Mouse (Mus musculus) liver, postnatal 0 days (tissue): ENCODE data around the gene Tnik. TPM values are rescaled to one million over a fixed set of nuclear protein-coding genes. Genes with fewer than 3 reads are reported as not detected.

Experiments used
- ATAC-seq: fragments of 200-750 bp; cut with Nextera tagmentation; 2 replicates; pipeline ENCODE4 v1.8.0; 2017; ENCODE audit warnings: mild to moderate bottlenecking, moderate library complexity
- DNase-seq: peaks from one replicate; pipeline ENCODE4 v3.0.0-alpha.2; 2016
- H3K27ac ChIP-seq: fragments of 300-500 bp; sonication (generic); 2 replicates; pipeline ENCODE4 v1.5.1; 2014; ENCODE audit warnings: antibody characterized with exemption, moderate library complexity, mild to moderate bottlenecking, low read depth
- H3K27me3 ChIP-seq: fragments of 300-500 bp; sonication (generic); 2 replicates; pipeline ENCODE4 v1.6.1; 2014; ENCODE audit warnings: low read length, control low read depth, mixed read lengths; ENCODE audit not compliant: insufficient read depth
- H3K36me3 ChIP-seq: fragments of 300-500 bp; sonication (generic); replicated peaks from 2 replicates; pipeline ENCODE4 v1.6.1; 2014; ENCODE audit warnings: mild to moderate bottlenecking, control low read depth, low read length, moderate library complexity, mixed read lengths; ENCODE audit not compliant: insufficient read depth
- H3K4me1 ChIP-seq: fragments of 300-500 bp; sonication (generic); 2 replicates; pipeline ENCODE4 v1.6.1; 2014; ENCODE audit warnings: antibody characterized with exemption, mild to moderate bottlenecking, control low read depth; ENCODE audit not compliant: insufficient read depth
- H3K4me2 ChIP-seq: fragments of 300-500 bp; sonication (generic); 2 replicates; pipeline ENCODE4 v1.6.1; 2014; ENCODE audit warnings: low read depth, mild to moderate bottlenecking, low read length, moderate library complexity, mixed read lengths
- H3K4me3 ChIP-seq: fragments of 300-500 bp; sonication (generic); 2 replicates; pipeline ENCODE4 v1.5.1; 2014; ENCODE audit warnings: low read depth, low read length
- H3K9ac ChIP-seq: fragments of 300-500 bp; sonication (generic); replicated peaks from 2 replicates; pipeline ENCODE4 v1.6.1; 2014; ENCODE audit warnings: mild to moderate bottlenecking, moderate library complexity
- H3K9me3 ChIP-seq: fragments of 300-500 bp; sonication (generic); 2 replicates; pipeline ENCODE4 v1.6.1; 2016; ENCODE audit warnings: mild to moderate bottlenecking, control low read depth, low read length, mixed read lengths
- CTCF ChIP-seq: sonication (generic); IDR thresholded peaks from 2 replicates; pipeline ENCODE4 v1.5.1; 2016; ENCODE audit warnings: antibody characterized with exemption, low read depth
- EP300 ChIP-seq: IDR thresholded peaks from 2 replicates; pipeline ENCODE4 v1.6.1; 2016; ENCODE audit warnings: antibody characterized with exemption, low read depth, mild to moderate bottlenecking
- WGBS: fragments of 180-500 bp; shearing (Covaris S2); extraction: QIAGEN DNeasy Blood & Tissue Kit; methylation state at CpG from one replicate; pipeline ENCODE4 v1.1.7; 2014; ENCODE audit not compliant: insufficient replicate concordance; 5-methylcytosine and 5-hydroxymethylcytosine counted together
- polyA plus RNA-seq: library from polyadenylated mRNA; unstranded; fragments of >200 nt; fragmentation: Nextera tagmentation; extraction: Ambion mirVana; gene quantifications from 2 replicates; pipeline ENCODE4 v1.2.1, GENCODE M21; 2015

Gene Tnik
- polyA plus RNA-seq, 1 experiment from 2014 or later = 1.0 TPM

GRCm38 (mm10) chr3:28224437-28225356 lies 38.3 kb upstream of the Tnik start:
- H3K4me3 ChIP-seq = no peak overlapping the region
- no peak for ATAC-seq
- H3K9ac ChIP-seq = no peak overlapping the region
- no peaks in the 10 kb centered on the region for H3K27me3 ChIP-seq
- no peaks in the 10 kb centered on the region for H3K4me1 ChIP-seq
- H3K4me2 ChIP-seq = no peak overlapping the region
- H3K36me3 ChIP-seq = no peaks in the 10 kb centered on the region
- 63% methylated on average over 15 of the region's 15 CpGs for WGBS
- TF ChIP-seq CTCF (no peak), EP300 (no peak)
- H3K9me3 ChIP-seq = no peaks in the 10 kb centered on the region
- no peak overlapping the region for H3K27ac ChIP-seq
- no peak for DNase-seq

GRCm38 (mm10) chr3:28225357-28225905 lies 37.6 kb upstream of the Tnik start:
- Histone ChIP-seq H3K36me3 (no peaks in the 10 kb centered on the region), H3K27ac (no peak overlapping the region), H3K4me3 (no peak overlapping the region), H3K4me1 (no peaks in the 10 kb centered on the region), H3K27me3 (no peaks in the 10 kb centered on the region), H3K9me3 (no peaks in the 10 kb centered on the region), H3K9ac (no peak overlapping the region), H3K4me2 (no peak overlapping the region)
- no peak for DNase-seq
- no peak for TF ChIP-seq EP300
- no peak for TF ChIP-seq CTCF
- 80% methylated on average over 9 of the region's 9 CpGs for WGBS
- ATAC-seq = no peak

GRCm38 (mm10) chr3:28226181-28226580 lies 36.8 kb upstream of the Tnik start:
- no peak for ATAC-seq
- TF ChIP-seq EP300 (no peak), CTCF (no peak)

GRCm38 (mm10) chr3:28228930-28229329 lies 34.1 kb upstream of the Tnik start:
- WGBS = 63% methylated on average over 4 of the region's 4 CpGs
- TF ChIP-seq CTCF (no peak), EP300 (no peak)
- Histone ChIP-seq H3K9ac (no peak overlapping the region), H3K36me3 (no peaks in the 10 kb centered on the region), H3K4me2 (no peak overlapping the region), H3K4me3 (no peak overlapping the region), H3K9me3 (no peaks in the 10 kb centered on the region), H3K27me3 (no peaks in the 10 kb centered on the region), H3K27ac (no peak overlapping the region), H3K4me1 (no peaks in the 10 kb centered on the region)
- no peak for DNase-seq
- ATAC-seq = no peak

More at GRCm38 (mm10) chr3:28226181-28226580, 36.8 kb upstream of the Tnik start:
- DNase-seq = no peak
- H3K27me3 ChIP-seq = no peaks in the 10 kb centered on the region
- H3K4me2 ChIP-seq = no peak overlapping the region
- H3K9ac ChIP-seq = no peak overlapping the region
- no peaks in the 10 kb centered on the region for H3K36me3 ChIP-seq
- H3K4me1 ChIP-seq = no peaks in the 10 kb centered on the region
- no peaks in the 10 kb centered on the region for H3K9me3 ChIP-seq
- WGBS = 85% methylated on average over 19 of the region's 19 CpGs
- H3K27ac ChIP-seq = no peak overlapping the region
- H3K4me3 ChIP-seq = no peak overlapping the region

GRCm38 (mm10) chr3:28229503-28229902 lies 33.5 kb upstream of the Tnik start:
- ATAC-seq (no peak), DNase-seq (no peak)
- Histone ChIP-seq H3K9me3 (no peaks in the 10 kb centered on the region), H3K4me2 (no peak overlapping the region), H3K27me3 (no peaks in the 10 kb centered on the region), H3K4me3 (no peak overlapping the region), H3K27ac (no peak overlapping the region), H3K4me1 (no peaks in the 10 kb centered on the region), H3K36me3 (no peaks in the 10 kb centered on the region), H3K9ac (no peak overlapping the region)
- WGBS = 62% methylated on average over 2 of the region's 2 CpGs
- TF ChIP-seq CTCF (no peak), EP300 (no peak)

GRCm38 (mm10) chr3:28232885-28233284 lies 30.1 kb upstream of the Tnik start:
- WGBS = 80% methylated on average over 4 of the region's 4 CpGs
- no peak for TF ChIP-seq EP300
- TF ChIP-seq CTCF = no peak
- H3K4me3 ChIP-seq = no peak overlapping the region
- H3K4me2 ChIP-seq = no peak overlapping the region
- no peaks in the 10 kb centered on the region for H3K9me3 ChIP-seq
- H3K9ac ChIP-seq = no peak overlapping the region
- no peaks in the 10 kb centered on the region for H3K36me3 ChIP-seq
- DNase-seq (no peak), ATAC-seq (no peak)
- H3K27me3 ChIP-seq = no peaks in the 10 kb centered on the region
- H3K4me1 ChIP-seq = no peaks in the 10 kb centered on the region
- no peak overlapping the region for H3K27ac ChIP-seq
